Mouse (Mus musculus) CD4-positive naive resting alpha-beta T cell, adult 57 days (primary cell): Measurements from ENCODE around the gene Srpk2. TPM values are rescaled to one million over a fixed set of nuclear protein-coding genes. Genes with fewer than 3 reads are reported as not detected.

ENCODE experiments used
- total RNA-seq: library from RNA; stranded (reverse); gene quantifications from one replicate; pipeline ENCODE4 v1.2.4, GENCODE M21; 2023

Gene Srpk2
- total RNA-seq: 141 TPM

DNA sequence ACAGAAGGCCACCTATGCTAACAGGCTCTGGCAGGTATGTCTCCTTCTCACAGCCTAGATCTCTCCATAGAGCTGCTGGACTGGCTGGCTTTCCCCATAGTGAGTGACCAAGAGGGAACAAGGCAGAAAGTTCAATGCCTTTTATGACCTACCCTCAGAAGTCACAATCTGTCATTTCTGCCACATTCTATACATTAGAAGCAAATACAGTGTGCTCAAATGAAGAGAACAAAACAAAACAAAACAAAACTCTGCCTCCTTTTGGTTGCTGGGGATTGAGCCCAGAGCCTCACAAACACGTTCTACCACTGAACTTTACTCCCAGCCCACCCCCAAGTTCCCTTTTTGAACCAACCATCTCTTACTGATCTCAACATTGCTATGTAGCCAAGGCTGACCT lies at the start of gene Srpk2:
Gene Srpk2, minus strand, starts transcription at position 101 of the 400 bp plus-strand sequence.

Other genes with a start within 250 kb of the Srpk2 start
- 21.3 TPM for gene Pus7, start 99.1 kb upstream of the Srpk2 start, total RNA-seq
- gene Rint1, start 103.1 kb upstream of the Srpk2 start, total RNA-seq: 24.1 TPM
- 47.4 TPM for gene Tomm7, start 159.5 kb upstream of the Srpk2 start, total RNA-seq